Mouse (Mus musculus) bone marrow macrophage, adult 2 months (primary cell): ENCODE data around the gene Tyms.

Experiments
- CTCF ChIP-seq: IDR thresholded peaks from 2 replicates; pipeline ENCODE4 v1.5.1; 2012; ENCODE audit warnings: low read depth, mild to moderate bottlenecking, low read length, moderate library complexity
- POLR2A ChIP-seq: IDR thresholded peaks from 2 replicates; pipeline ENCODE4 v1.6.1; 2012; ENCODE audit warnings: mild to moderate bottlenecking, low read depth, low read length, borderline replicate concordance

- TF ChIP-seq CTCF, result no peak
- TF ChIP-seq POLR2A, result no peak
Observed at GRCm38 (mm10) chr5:30115718-30116117, 42.3 kb upstream of the Tyms start.
